Mouse (Mus musculus): Measurements from ENCODE around the gene Ugt1a6b. TPM values are rescaled to one million over a fixed set of nuclear protein-coding genes. Genes with fewer than 3 reads are reported as not detected.
A peak's percentile ranks its signal among the peaks of the same experiment; 100 is the strongest.

The Ugt1a6b gene
- polyA plus RNA-seq, 1 experiment from 2014 or later: 0.20 TPM

GRCm38 (mm10) chr1:88255989-88256754 lies 153.1 kb downstream of the Ugt1a6b start:
- peaks cover 75% of the 10 kb centered on the region for H3K9me3 ChIP-seq

GRCm38 (mm10) chr1:88256886-88257663 lies 154.0 kb downstream of the Ugt1a6b start:
- H3K36me3 ChIP-seq: peaks cover 31% of the 10 kb centered on the region
- peaks cover 69% of the 10 kb centered on the region for H3K9me3 ChIP-seq
- H3K27me3 ChIP-seq: no peaks in the 10 kb centered on the region
- WGBS: 79% methylated on average over 10 of the region's 10 CpGs
- no peak overlapping the region for H3K4me3 ChIP-seq (replicated peaks)
- no peak for ATAC-seq
- no peak overlapping the region for H3K9ac ChIP-seq (replicated peaks)
- H3K4me1 ChIP-seq (replicated peaks): no peaks in the 10 kb centered on the region
- no peak overlapping the region for H3K4me2 ChIP-seq (replicated peaks)
- no peak overlapping the region for H3K27ac ChIP-seq

More at GRCm38 (mm10) chr1:88255989-88256754, 153.1 kb downstream of the Ugt1a6b start:
- H3K4me2 ChIP-seq (replicated peaks): no peak overlapping the region
- 82% methylated on average over 13 of the region's 13 CpGs for WGBS
- no peaks in the 10 kb centered on the region for H3K4me1 ChIP-seq (replicated peaks)
- peaks cover 22% of the 10 kb centered on the region for H3K36me3 ChIP-seq
- H3K27me3 ChIP-seq: no peaks in the 10 kb centered on the region
- 0 out of 2 replicates have a peak, but pooled peaks have one; percentile 0 for ATAC-seq
- no peak overlapping the region for H3K4me3 ChIP-seq (replicated peaks)
- no peak overlapping the region for H3K27ac ChIP-seq
- no peak overlapping the region for H3K9ac ChIP-seq (replicated peaks)

GRCm38 (mm10) chr1:88257681-88258080 lies 154.6 kb downstream of the Ugt1a6b start:
- Histone ChIP-seq H3K36me3 (peaks cover 37% of the 10 kb centered on the region), H3K4me2 (replicated peaks) (no peak overlapping the region), H3K9ac (replicated peaks) (no peak overlapping the region), H3K9me3 (peaks cover 63% of the 10 kb centered on the region), H3K27ac (no peak overlapping the region), H3K27me3 (no peaks in the 10 kb centered on the region), H3K4me1 (replicated peaks) (no peaks in the 10 kb centered on the region), H3K4me3 (replicated peaks) (no peak overlapping the region)
- 79% methylated on average over 6 of the region's 6 CpGs for WGBS
- no peak for ATAC-seq

- H3K9ac ChIP-seq (replicated peaks): no peak overlapping the region
- no peak overlapping the region for H3K27ac ChIP-seq
- H3K4me3 ChIP-seq (replicated peaks): no peak overlapping the region
- WGBS: 73% methylated on average over 6 of the region's 6 CpGs
- peaks cover 56% of the 10 kb centered on the region for H3K9me3 ChIP-seq
- H3K36me3 ChIP-seq: peaks cover 44% of the 10 kb centered on the region
- no peak overlapping the region for H3K4me2 ChIP-seq (replicated peaks)
- H3K4me1 ChIP-seq (replicated peaks): no peaks in the 10 kb centered on the region
- H3K27me3 ChIP-seq: no peaks in the 10 kb centered on the region
- ATAC-seq: no peak
Observed at GRCm38 (mm10) chr1:88258361-88258760, 155.3 kb downstream of the Ugt1a6b start.

- ATAC-seq: no peak
- no peak overlapping the region; the same call in 1 of the 2 replicates for H3K27ac ChIP-seq
- H3K27me3 ChIP-seq: no peaks in the 10 kb centered on the region
- H3K4me2 ChIP-seq (replicated peaks): no peak overlapping the region
- no peaks in the 10 kb centered on the region for H3K4me1 ChIP-seq (replicated peaks)
- H3K36me3 ChIP-seq: peaks cover 51% of the 10 kb centered on the region
- WGBS: 79% methylated on average over 8 of the region's 8 CpGs
- H3K9me3 ChIP-seq: peaks cover 49% of the 10 kb centered on the region
- H3K9ac ChIP-seq (replicated peaks): no peak overlapping the region
- no peak overlapping the region for H3K4me3 ChIP-seq (replicated peaks)
Observed at GRCm38 (mm10) chr1:88258881-88259642, 156.0 kb downstream of the Ugt1a6b start.

- Histone ChIP-seq H3K36me3 (peaks cover 56% of the 10 kb centered on the region), H3K4me3 (replicated peaks) (no peak overlapping the region), H3K27me3 (no peaks in the 10 kb centered on the region), H3K9ac (replicated peaks) (no peak overlapping the region), H3K4me1 (replicated peaks) (no peaks in the 10 kb centered on the region), H3K9me3 (peaks cover 43% of the 10 kb centered on the region), H3K4me2 (replicated peaks) (no peak overlapping the region), H3K27ac (no peak overlapping the region)
- ATAC-seq: peak; percentile 5
- WGBS: 78% methylated on average over 4 of the region's 4 CpGs
Observed at GRCm38 (mm10) chr1:88259643-88260024, 156.6 kb downstream of the Ugt1a6b start.

- peaks cover 39% of the 10 kb centered on the region for H3K9me3 ChIP-seq
- ATAC-seq: peak; percentile 22
- no peaks in the 10 kb centered on the region for H3K27me3 ChIP-seq
- no peak overlapping the region for H3K27ac ChIP-seq
- H3K36me3 ChIP-seq: peaks cover 61% of the 10 kb centered on the region
- WGBS: 84% methylated on average over 6 of the region's 6 CpGs
- H3K4me3 ChIP-seq (replicated peaks): no peak overlapping the region
- H3K4me1 ChIP-seq (replicated peaks): no peaks in the 10 kb centered on the region
- no peak overlapping the region for H3K4me2 ChIP-seq (replicated peaks)
- no peak overlapping the region for H3K9ac ChIP-seq (replicated peaks)
Observed at GRCm38 (mm10) chr1:88260114-88260513, 157.1 kb downstream of the Ugt1a6b start.

GRCm38 (mm10) chr1:88260604-88261377 lies 157.7 kb downstream of the Ugt1a6b start:
- Histone ChIP-seq H3K27ac (no peak overlapping the region), H3K9ac (replicated peaks) (no peak overlapping the region), H3K27me3 (no peaks in the 10 kb centered on the region), H3K4me3 (replicated peaks) (no peak overlapping the region), H3K4me1 (replicated peaks) (no peaks in the 10 kb centered on the region), H3K9me3 (peaks cover 32% of the 10 kb centered on the region), H3K4me2 (replicated peaks) (no peak overlapping the region), H3K36me3 (peaks cover 68% of the 10 kb centered on the region)
- no peak for ATAC-seq
- WGBS: 86% methylated on average over 10 of the region's 10 CpGs

GRCm38 (mm10) chr1:88261706-88262105 lies 158.7 kb downstream of the Ugt1a6b start:
- no peak overlapping the region for H3K27ac ChIP-seq
- H3K27me3 ChIP-seq: no peaks in the 10 kb centered on the region
- no peak for ATAC-seq
- WGBS: 87% methylated on average over 7 of the region's 7 CpGs
- H3K4me2 ChIP-seq (replicated peaks): no peak overlapping the region
- H3K9me3 ChIP-seq: peaks cover 23% of the 10 kb centered on the region
- peaks cover 77% of the 10 kb centered on the region for H3K36me3 ChIP-seq
- no peaks in the 10 kb centered on the region for H3K4me1 ChIP-seq (replicated peaks)
- H3K4me3 ChIP-seq (replicated peaks): no peak overlapping the region
- H3K9ac ChIP-seq (replicated peaks): no peak overlapping the region

GRCm38 (mm10) chr1:88262255-88262654 lies 159.2 kb downstream of the Ugt1a6b start:
- Histone ChIP-seq H3K27me3 (no peaks in the 10 kb centered on the region), H3K9me3 (peaks cover 17% of the 10 kb centered on the region), H3K27ac (no peak overlapping the region), H3K36me3 (peaks cover 83% of the 10 kb centered on the region), H3K4me2 (replicated peaks) (no peak overlapping the region), H3K9ac (replicated peaks) (no peak overlapping the region), H3K4me3 (replicated peaks) (no peak overlapping the region), H3K4me1 (replicated peaks) (no peaks in the 10 kb centered on the region)
- WGBS: 91% methylated on average over 4 of the region's 4 CpGs
- ATAC-seq: no peak

- H3K36me3 ChIP-seq: peaks cover 90% of the 10 kb centered on the region
- no peaks in the 10 kb centered on the region for H3K4me1 ChIP-seq (replicated peaks)
- 81% methylated on average over 6 of the region's 6 CpGs for WGBS
- no peak overlapping the region for H3K4me2 ChIP-seq (replicated peaks)
- H3K9me3 ChIP-seq: peaks cover 10% of the 10 kb centered on the region; the same call in 1 of the 2 replicates
- H3K27me3 ChIP-seq: no peaks in the 10 kb centered on the region
- no peak for ATAC-seq
- H3K27ac ChIP-seq: no peak overlapping the region
- no peak overlapping the region for H3K9ac ChIP-seq (replicated peaks)
- H3K4me3 ChIP-seq (replicated peaks): no peak overlapping the region
Observed at GRCm38 (mm10) chr1:88262961-88263360, 159.9 kb downstream of the Ugt1a6b start.
